Mouse (Mus musculus) lung, adult 2 months (tissue): ENCODE data around the gene Rer1.
"Not testable (repeated sequence)": the region's sequence is repeated elsewhere in the genome, so short reads cannot be mapped to it uniquely, and the experiment has no call there.

Experiments
- CTCF ChIP-seq: fragments of 200-500 bp; IDR thresholded peaks from 2 replicates; pipeline ENCODE4 v1.5.1; 2011; ENCODE audit warnings: mild to moderate bottlenecking, low read length, control low read depth; ENCODE audit not compliant: insufficient read depth
- POLR2A ChIP-seq: fragments of 200-500 bp; IDR thresholded peaks from 2 replicates; pipeline ENCODE4 v1.6.1; 2011; ENCODE audit warnings: low read depth, mild to moderate bottlenecking, control low read depth, low read length, borderline replicate concordance; ENCODE audit errors: extremely low read depth

- not testable (repeated sequence) for TF ChIP-seq POLR2A, CTCF
Observed at GRCm38 (mm10) chr4:155078808-155079207, 7.4 kb downstream of the Rer1 start.
